Mouse (Mus musculus) forebrain, embryonic 15.5 days (tissue): ENCODE data around the gene Phox2b. TPM values are rescaled to one million over a fixed set of nuclear protein-coding genes. Genes with fewer than 3 reads are reported as not detected.

Source experiments
- ATAC-seq: fragments of 200-750 bp; cut with Nextera tagmentation; replicated peaks from 2 replicates; pipeline ENCODE4 v1.8.0; 2017; ENCODE audit warnings: mild to moderate bottlenecking, moderate TSS enrichment, moderate library complexity
- H3K27ac ChIP-seq: fragments of 300-500 bp; sonication (generic); replicated peaks from 2 replicates; pipeline ENCODE4 v1.5.1; 2015; ENCODE audit warnings: mild to moderate bottlenecking, inconsistent platforms
- H3K27me3 ChIP-seq: fragments of 300-500 bp; sonication (generic); 2 replicates; pipeline ENCODE4 v1.6.1; 2015; ENCODE audit warnings: inconsistent platforms
- H3K36me3 ChIP-seq: fragments of 300-500 bp; sonication (generic); 2 replicates; pipeline ENCODE4 v1.6.1; 2015; ENCODE audit warnings: mild to moderate bottlenecking, inconsistent platforms
- H3K4me1 ChIP-seq: fragments of 300-500 bp; sonication (generic); 2 replicates; pipeline ENCODE4 v1.6.1; 2015; ENCODE audit warnings: inconsistent platforms
- H3K4me2 ChIP-seq: fragments of 300-500 bp; sonication (generic); replicated peaks from 2 replicates; pipeline ENCODE4 v1.6.1; 2015; ENCODE audit warnings: mild to moderate bottlenecking, inconsistent platforms
- H3K4me3 ChIP-seq: fragments of 300-500 bp; sonication (generic); 2 replicates; pipeline ENCODE4 v1.5.1; 2015; ENCODE audit warnings: mild to moderate bottlenecking, inconsistent platforms
- H3K9ac ChIP-seq: fragments of 300-500 bp; sonication (generic); replicated peaks from 2 replicates; pipeline ENCODE4 v1.6.1; 2015; ENCODE audit warnings: mild to moderate bottlenecking, inconsistent platforms
- H3K9me3 ChIP-seq: fragments of 300-500 bp; sonication (generic); 2 replicates; pipeline ENCODE4 v1.6.1; 2016; ENCODE audit warnings: inconsistent platforms
- WGBS: fragments of 180-500 bp; shearing (Covaris S2); methylation state at CpG from one replicate; pipeline ENCODE4 v1.1.7; 2015; ENCODE audit warnings: mixed read lengths; 5-methylcytosine and 5-hydroxymethylcytosine counted together
- polyA plus RNA-seq: library from polyadenylated mRNA; unstranded; fragments of >200 nt; fragmentation: Nextera tagmentation; extraction: Ambion mirVana; gene quantifications from 2 replicates; pipeline ENCODE4 v1.2.1, GENCODE M21; 2015

The Phox2b gene
- polyA plus RNA-seq, 1 experiment from 2014 or later = not detected

DNA sequence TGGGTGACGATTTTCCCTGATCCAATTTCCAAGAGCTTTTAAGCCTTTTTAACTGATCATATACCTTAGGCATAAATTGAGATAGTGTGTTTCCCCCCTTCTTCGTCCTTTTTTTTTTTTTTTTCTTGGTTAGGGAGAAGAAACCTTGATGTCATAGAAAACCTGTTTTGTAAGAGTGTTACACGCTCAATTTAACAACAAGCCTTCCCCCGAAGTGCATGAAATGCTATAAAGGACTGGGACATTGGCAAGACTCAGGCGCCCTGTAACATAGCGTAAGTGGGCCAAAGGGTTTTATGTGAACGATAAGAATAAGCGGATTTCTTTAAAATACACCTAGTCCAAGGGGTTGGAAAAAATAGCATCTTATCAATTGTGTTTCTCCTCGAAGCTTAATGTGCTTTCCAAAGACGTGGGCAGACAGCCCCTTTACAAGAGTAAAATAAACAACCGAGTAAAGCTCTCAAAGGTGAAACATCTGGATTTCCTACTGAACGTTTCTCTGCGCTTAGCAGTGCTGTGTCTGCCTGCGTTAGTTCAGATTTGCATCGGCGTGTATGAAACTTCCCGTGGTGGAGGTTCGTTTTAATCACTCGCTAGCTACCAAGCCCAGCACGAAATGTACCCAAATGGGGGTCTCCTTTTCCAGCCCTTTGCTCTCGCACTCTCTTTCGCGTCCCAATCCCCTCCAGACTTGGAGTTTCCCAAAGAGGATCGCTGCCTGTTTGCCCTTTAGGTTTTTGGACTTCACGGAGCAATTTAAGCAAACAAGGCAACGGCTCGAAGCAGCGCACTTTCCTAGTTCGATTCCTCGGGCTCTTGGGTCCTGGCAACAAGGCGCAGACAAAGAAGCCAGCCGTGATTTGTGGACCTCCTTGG is 531 bp upstream of the Phox2b start:
- peaks cover 91% of the 10 kb centered on the region for H3K27me3 ChIP-seq
- no peaks in the 10 kb centered on the region for H3K36me3 ChIP-seq
- no peak overlapping the region for H3K4me2 ChIP-seq
- under 1% methylated on average over 32 of the region's 32 CpGs for WGBS
- H3K9ac ChIP-seq = no peak overlapping the region
- peaks cover 11% of the 10 kb centered on the region for H3K4me1 ChIP-seq
- ATAC-seq = no peak
- H3K4me3 ChIP-seq = no peak overlapping the region
- no peaks in the 10 kb centered on the region for H3K9me3 ChIP-seq
- no peak overlapping the region for H3K27ac ChIP-seq

DNA sequence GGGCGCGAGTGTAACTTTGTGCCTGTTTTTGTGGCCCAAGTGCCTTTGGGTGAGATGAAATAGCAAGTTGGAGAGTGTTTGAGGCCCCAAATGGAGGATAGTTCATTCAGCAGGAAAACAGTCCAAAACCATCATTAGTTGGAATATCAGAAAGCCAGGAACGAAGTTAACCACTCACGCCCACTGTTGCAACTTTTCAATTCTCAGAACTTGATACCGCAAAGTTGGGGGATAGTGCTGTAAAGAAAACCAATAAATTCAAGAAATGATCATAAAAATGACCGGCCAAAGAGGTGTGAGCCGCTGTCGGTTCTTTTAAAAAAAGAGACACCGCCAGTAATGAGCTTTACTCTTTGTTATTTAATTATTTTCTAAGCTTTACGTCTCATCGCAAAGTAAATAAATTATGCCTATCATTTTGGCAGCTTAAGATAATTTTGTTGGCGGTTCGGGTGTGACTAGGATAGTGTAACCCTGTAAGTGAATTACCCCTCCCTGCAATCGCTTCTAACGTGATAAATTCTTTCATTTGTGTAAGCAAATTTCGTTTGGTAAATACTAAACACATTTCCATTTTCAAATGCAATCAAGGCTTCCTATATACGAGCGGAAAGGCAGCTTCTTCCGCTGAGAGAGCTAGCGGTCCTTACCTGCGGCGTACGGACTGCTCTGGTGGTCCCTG is 909 bp downstream of the Phox2b start:
- H3K36me3 ChIP-seq = no peaks in the 10 kb centered on the region
- no peak overlapping the region for H3K4me3 ChIP-seq
- H3K27ac ChIP-seq = no peak overlapping the region
- no peak overlapping the region for H3K9ac ChIP-seq
- peaks cover 90% of the 10 kb centered on the region for H3K27me3 ChIP-seq
- H3K9me3 ChIP-seq = no peaks in the 10 kb centered on the region
- peaks cover 11% of the 10 kb centered on the region for H3K4me1 ChIP-seq
- WGBS = 2% methylated on average over 23 of the region's 23 CpGs
- H3K4me2 ChIP-seq = no peak overlapping the region
- no peak for ATAC-seq

DNA sequence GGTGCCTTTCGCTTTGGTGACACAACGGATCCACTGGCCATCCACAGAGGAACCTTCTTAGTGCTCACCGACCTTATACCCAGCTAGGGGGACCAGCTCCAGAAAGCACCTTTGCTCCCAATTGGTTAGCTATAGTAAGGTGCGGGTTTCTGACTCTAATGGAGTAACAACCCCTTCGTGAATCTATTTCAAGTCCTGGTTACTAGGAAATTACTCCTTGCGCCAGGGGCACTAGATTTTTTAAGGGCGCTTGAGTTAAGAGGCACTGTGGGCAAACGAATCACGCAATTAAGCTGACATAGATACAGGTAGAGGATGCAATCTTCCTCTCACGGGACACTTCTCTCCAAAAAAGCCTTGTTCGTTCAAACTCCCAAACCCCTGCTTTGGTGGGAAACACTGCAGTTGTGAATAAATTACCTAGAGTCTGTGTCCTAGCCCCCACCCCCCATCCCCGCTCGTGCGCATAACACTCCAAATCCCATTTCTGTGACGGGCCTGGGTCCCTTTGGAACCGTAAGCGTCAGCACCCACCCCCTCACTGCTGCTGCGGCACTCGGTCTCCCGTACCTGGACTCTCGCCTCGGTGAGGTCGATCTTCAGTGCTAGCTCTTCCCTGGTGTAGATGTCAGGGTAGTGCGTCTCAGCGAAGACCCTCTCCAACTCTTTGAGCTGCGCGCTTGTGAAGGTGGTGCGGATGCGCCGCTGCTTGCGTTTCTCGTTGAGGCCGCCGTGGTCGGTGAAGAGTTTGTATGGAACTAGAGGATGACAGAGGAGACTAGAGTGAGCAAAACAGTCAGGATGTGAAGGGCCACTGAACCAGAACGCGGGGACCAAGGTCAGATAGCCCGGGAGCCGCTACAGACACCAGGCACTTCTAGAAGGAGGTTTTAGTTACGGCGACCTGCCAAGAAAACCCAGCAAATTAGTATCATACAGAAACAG is 1.7 kb downstream of the Phox2b start:
- Histone ChIP-seq H3K4me3 (no peak overlapping the region), H3K36me3 (no peaks in the 10 kb centered on the region), H3K9ac (no peak overlapping the region), H3K9me3 (no peaks in the 10 kb centered on the region), H3K27me3 (peaks cover 89% of the 10 kb centered on the region), H3K27ac (no peak overlapping the region), H3K4me1 (peaks cover 11% of the 10 kb centered on the region), H3K4me2 (no peak overlapping the region)
- no peak for ATAC-seq
- under 1% methylated on average over 41 of the region's 41 CpGs for WGBS

DNA sequence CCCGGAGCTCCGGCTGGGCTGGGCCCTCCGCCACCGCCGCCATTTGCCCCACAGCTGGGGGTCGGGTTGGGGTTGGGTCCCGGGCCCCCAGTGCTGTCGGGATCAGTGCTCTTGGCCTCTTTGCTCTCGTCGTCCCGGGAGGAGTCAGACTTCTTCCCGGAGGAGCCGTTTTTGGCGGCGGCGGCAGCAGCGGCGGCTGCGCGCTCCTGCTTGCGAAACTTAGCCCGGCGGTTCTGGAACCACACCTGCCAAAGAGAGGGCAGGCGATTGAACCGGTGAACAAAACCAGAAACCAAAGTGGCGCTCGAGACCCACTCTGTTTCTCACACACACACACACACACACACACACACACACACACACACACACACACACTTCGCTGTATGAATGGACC is 2.7 kb downstream of the Phox2b start:
- Histone ChIP-seq H3K9me3 (no peaks in the 10 kb centered on the region), H3K9ac (no peak overlapping the region), H3K27me3 (peaks cover 89% of the 10 kb centered on the region), H3K4me2 (peak overlapping the region; percentile 36), H3K27ac (no peak overlapping the region), H3K4me1 (peaks cover 11% of the 10 kb centered on the region), H3K36me3 (no peaks in the 10 kb centered on the region), H3K4me3 (peak overlapping the region; percentile 21)
- ATAC-seq = no peak
- WGBS = 0% methylated on average over 28 of the region's 28 CpGs

GRCm38 (mm10) chr5:67095651-67096377 is 3.3 kb downstream of the Phox2b start:
- no peak for ATAC-seq
- under 1% methylated on average over 39 of the region's 47 CpGs for WGBS
- Histone ChIP-seq H3K27ac (no peak overlapping the region), H3K9me3 (no peaks in the 10 kb centered on the region), H3K9ac (no peak overlapping the region), H3K4me2 (peak overlapping the region; percentile 36), H3K27me3 (peaks cover 87% of the 10 kb centered on the region), H3K36me3 (no peaks in the 10 kb centered on the region), H3K4me1 (peaks cover 11% of the 10 kb centered on the region), H3K4me3 (peak overlapping the region; percentile 21)

GRCm38 (mm10) chr5:67095153-67095552 is 3.9 kb downstream of the Phox2b start:
- ATAC-seq = no peak
- H3K9me3 ChIP-seq = no peaks in the 10 kb centered on the region
- no peaks in the 10 kb centered on the region for H3K36me3 ChIP-seq
- no peak overlapping the region for H3K9ac ChIP-seq
- 1% methylated on average over 15 of the region's 15 CpGs for WGBS
- no peak overlapping the region for H3K4me2 ChIP-seq
- no peak overlapping the region for H3K4me3 ChIP-seq
- no peak overlapping the region for H3K27ac ChIP-seq
- peaks cover 11% of the 10 kb centered on the region for H3K4me1 ChIP-seq
- peaks cover 88% of the 10 kb centered on the region for H3K27me3 ChIP-seq

GRCm38 (mm10) chr5:67093991-67094390 is 5.1 kb downstream of the Phox2b start:
- H3K4me3 ChIP-seq = no peak overlapping the region
- ATAC-seq = no peak
- no peaks in the 10 kb centered on the region for H3K36me3 ChIP-seq
- peaks cover 11% of the 10 kb centered on the region for H3K4me1 ChIP-seq
- peaks cover 81% of the 10 kb centered on the region for H3K27me3 ChIP-seq
- H3K4me2 ChIP-seq = no peak overlapping the region
- H3K27ac ChIP-seq = no peak overlapping the region
- H3K9ac ChIP-seq = no peak overlapping the region
- H3K9me3 ChIP-seq = no peaks in the 10 kb centered on the region
- 16% methylated on average over 2 of the region's 2 CpGs for WGBS

DNA sequence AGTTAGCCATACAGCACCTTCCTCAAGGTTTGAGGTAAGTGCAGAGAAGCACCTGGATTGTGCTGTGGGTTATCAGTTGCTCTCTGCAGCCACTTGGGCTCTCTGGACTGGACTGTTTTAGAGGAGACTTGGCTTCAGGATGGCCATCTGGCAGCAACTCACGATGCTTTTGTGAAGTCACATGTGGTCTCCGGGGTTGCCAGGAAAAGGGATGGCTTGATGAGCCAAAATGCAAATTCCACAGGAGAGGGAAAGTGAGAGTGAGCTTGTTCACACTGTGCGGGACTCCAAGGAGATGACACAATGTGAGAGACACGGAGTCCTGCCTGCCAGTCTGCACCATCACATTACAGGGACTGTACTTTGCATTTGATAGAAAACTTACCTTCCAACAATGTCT is 7.3 kb downstream of the Phox2b start:
- H3K4me2 ChIP-seq = no peak overlapping the region
- no peaks in the 10 kb centered on the region for H3K36me3 ChIP-seq
- H3K27me3 ChIP-seq = peaks cover 66% of the 10 kb centered on the region
- H3K4me1 ChIP-seq = peaks cover 11% of the 10 kb centered on the region
- ATAC-seq = peak; percentile 87
- H3K9me3 ChIP-seq = no peaks in the 10 kb centered on the region
- H3K4me3 ChIP-seq = no peak overlapping the region
- no peak overlapping the region for H3K9ac ChIP-seq
- WGBS = 20% methylated on average over 4 of the region's 4 CpGs
- no peak overlapping the region for H3K27ac ChIP-seq

DNA sequence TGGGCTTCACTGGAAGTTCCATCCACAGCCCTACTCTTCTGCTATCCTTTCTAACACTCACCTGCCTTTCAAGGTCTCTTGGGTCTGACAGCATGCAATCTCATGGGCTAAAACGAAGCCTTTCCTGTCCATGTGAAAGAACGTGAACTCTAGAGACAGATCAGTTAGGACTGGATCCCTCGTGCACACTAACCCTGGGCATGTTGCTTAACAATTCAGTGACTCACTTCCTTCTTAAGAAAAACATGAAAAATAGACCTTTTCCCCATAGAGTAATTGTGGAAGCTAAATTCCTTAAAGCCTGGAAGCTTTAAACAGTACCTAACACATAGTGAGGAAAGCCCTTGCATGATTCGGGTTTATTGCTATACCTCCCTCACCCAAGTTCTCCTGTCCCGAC is 8.2 kb downstream of the Phox2b start:
- Histone ChIP-seq H3K4me3 (no peak overlapping the region), H3K36me3 (no peaks in the 10 kb centered on the region), H3K9me3 (no peaks in the 10 kb centered on the region), H3K9ac (no peak overlapping the region), H3K4me1 (peaks cover 3% of the 10 kb centered on the region), H3K27me3 (peaks cover 61% of the 10 kb centered on the region), H3K27ac (no peak overlapping the region), H3K4me2 (no peak overlapping the region)
- ATAC-seq = no peak
- WGBS = 81% methylated on average over 5 of the region's 5 CpGs

GRCm38 (mm10) chr5:67083117-67083516 is 16.0 kb downstream of the Phox2b start:
- no peaks in the 10 kb centered on the region for H3K9me3 ChIP-seq
- H3K27ac ChIP-seq = no peak overlapping the region
- no peaks in the 10 kb centered on the region for H3K36me3 ChIP-seq
- no peak overlapping the region for H3K4me3 ChIP-seq
- no peak overlapping the region for H3K9ac ChIP-seq
- 35% methylated on average over 6 of the region's 6 CpGs for WGBS
- no peaks in the 10 kb centered on the region for H3K4me1 ChIP-seq
- no peak for ATAC-seq
- H3K4me2 ChIP-seq = no peak overlapping the region
- H3K27me3 ChIP-seq = 0 out of 2 replicates have a peak, but pooled peaks cover 3% of the 10 kb centered on the region

GRCm38 (mm10) chr5:67063596-67063995 is 35.5 kb downstream of the Phox2b start:
- Histone ChIP-seq H3K36me3 (no peaks in the 10 kb centered on the region), H3K4me1 (0 out of 2 replicates have a peak, but pooled peaks cover 2% of the 10 kb centered on the region), H3K27ac (no peak overlapping the region), H3K9me3 (no peaks in the 10 kb centered on the region), H3K4me3 (no peak overlapping the region), H3K27me3 (no peaks in the 10 kb centered on the region), H3K9ac (no peak overlapping the region), H3K4me2 (no peak overlapping the region)
- 92% methylated on average over 9 of the region's 9 CpGs for WGBS
- ATAC-seq = no peak
